Mouse (Mus musculus) embryonic facial prominence, embryonic 14.5 days (tissue): Measurements from ENCODE around the gene Tcp11l1. TPM values are rescaled to one million over a fixed set of nuclear protein-coding genes. Genes with fewer than 3 reads are reported as not detected.

ENCODE experiments used
- ATAC-seq: fragments of 200-750 bp; cut with Nextera tagmentation; 2 replicates; pipeline ENCODE4 v1.8.0; 2017; ENCODE audit warnings: low read depth, moderate number of reproducible peaks, moderate TSS enrichment
- DNase-seq: peaks from one replicate; pipeline ENCODE4 v3.0.0-alpha.2; 2015; ENCODE audit warnings: low spot score
- H3K27ac ChIP-seq: fragments of 300-500 bp; sonication (generic); replicated peaks from 2 replicates; pipeline ENCODE4 v1.5.1; 2014; ENCODE audit warnings: low read depth, mild to moderate bottlenecking, low read length, moderate library complexity
- H3K27me3 ChIP-seq: fragments of 300-500 bp; sonication (generic); replicated peaks from 2 replicates; pipeline ENCODE4 v1.6.1; 2014; ENCODE audit warnings: low read length; ENCODE audit not compliant: control insufficient read depth, insufficient read depth
- H3K36me3 ChIP-seq: fragments of 300-500 bp; sonication (generic); 2 replicates; pipeline ENCODE4 v1.6.1; 2014; ENCODE audit warnings: low read length, mixed read lengths; ENCODE audit not compliant: control insufficient read depth, insufficient read depth
- H3K4me1 ChIP-seq: fragments of 300-500 bp; sonication (generic); 2 replicates; pipeline ENCODE4 v1.6.1; 2014; ENCODE audit warnings: antibody characterized with exemption, low read length; ENCODE audit not compliant: control insufficient read depth, insufficient read depth
- H3K4me2 ChIP-seq: fragments of 300-500 bp; sonication (generic); 2 replicates; pipeline ENCODE4 v1.6.1; 2014; ENCODE audit warnings: low read depth, mild to moderate bottlenecking, low read length, moderate library complexity, mixed read lengths
- H3K4me3 ChIP-seq: fragments of 300-500 bp; sonication (generic); 2 replicates; pipeline ENCODE4 v1.5.1; 2014; ENCODE audit warnings: low read depth, mild to moderate bottlenecking, low read length
- H3K9ac ChIP-seq: fragments of 300-500 bp; sonication (generic); 2 replicates; pipeline ENCODE4 v1.6.1; 2014; ENCODE audit warnings: low read depth, mild to moderate bottlenecking, low read length, moderate library complexity, mixed read lengths
- H3K9me3 ChIP-seq: fragments of 300-500 bp; sonication (generic); 2 replicates; pipeline ENCODE4 v1.6.1; 2016; ENCODE audit warnings: low read length; ENCODE audit not compliant: control insufficient read depth
- WGBS: fragments of 180-500 bp; shearing (Covaris S2); extraction: QIAGEN DNeasy Blood & Tissue Kit; methylation state at CpG from one replicate; pipeline ENCODE4 v1.1.7; 2014; 5-methylcytosine and 5-hydroxymethylcytosine counted together
- polyA plus RNA-seq: library from polyadenylated mRNA; unstranded; fragments of >200 nt; fragmentation: Nextera tagmentation; extraction: Ambion mirVana; gene quantifications from 2 replicates; pipeline ENCODE4 v1.2.1, GENCODE M21; 2014

The Tcp11l1 gene
- polyA plus RNA-seq, 1 experiment from 2014 or later: 32.6 TPM

GRCm38 (mm10) chr2:104703158-104703557 lies 8.8 kb downstream of the Tcp11l1 start:
- WGBS: 66% methylated on average over 3 of the region's 3 CpGs
- no peaks in the 10 kb centered on the region for H3K4me1 ChIP-seq
- no peak overlapping the region for H3K9ac ChIP-seq
- no peak overlapping the region for H3K4me2 ChIP-seq
- H3K36me3 ChIP-seq: peaks cover 21% of the 10 kb centered on the region
- H3K27me3 ChIP-seq: no peaks in the 10 kb centered on the region
- H3K9me3 ChIP-seq: no peaks in the 10 kb centered on the region
- H3K27ac ChIP-seq: no peak overlapping the region
- DNase-seq: no peak
- H3K4me3 ChIP-seq: no peak overlapping the region
- ATAC-seq: no peak

GRCm38 (mm10) chr2:104699659-104700058 lies 12.3 kb downstream of the Tcp11l1 start:
- ATAC-seq: peak; percentile 63
- H3K36me3 ChIP-seq: peaks cover 16% of the 10 kb centered on the region; the same call in 1 of the 2 replicates
- H3K27ac ChIP-seq: no peak overlapping the region
- H3K4me3 ChIP-seq: no peak overlapping the region
- no peaks in the 10 kb centered on the region for H3K4me1 ChIP-seq
- H3K4me2 ChIP-seq: no peak overlapping the region
- DNase-seq: peak; percentile 85
- no peaks in the 10 kb centered on the region for H3K9me3 ChIP-seq
- WGBS: 67% methylated on average over 11 of the region's 11 CpGs
- H3K27me3 ChIP-seq: no peaks in the 10 kb centered on the region
- no peak overlapping the region for H3K9ac ChIP-seq

GRCm38 (mm10) chr2:104692551-104692950 lies 19.4 kb downstream of the Tcp11l1 start:
- no peak for ATAC-seq
- Histone ChIP-seq H3K9ac (no peak overlapping the region), H3K4me3 (no peak overlapping the region), H3K36me3 (0 out of 2 replicates have a peak, but pooled peaks cover 7% of the 10 kb centered on the region), H3K4me2 (no peak overlapping the region), H3K9me3 (no peaks in the 10 kb centered on the region), H3K4me1 (no peaks in the 10 kb centered on the region), H3K27ac (no peak overlapping the region), H3K27me3 (no peaks in the 10 kb centered on the region)
- DNase-seq: no peak
- WGBS: 49% methylated on average over 2 of the region's 2 CpGs

GRCm38 (mm10) chr2:104690720-104691119 lies 21.2 kb downstream of the Tcp11l1 start:
- H3K27ac ChIP-seq: no peak overlapping the region
- no peaks in the 10 kb centered on the region for H3K9me3 ChIP-seq
- no peak for ATAC-seq
- no peaks in the 10 kb centered on the region for H3K27me3 ChIP-seq
- H3K36me3 ChIP-seq: 0 out of 2 replicates have a peak, but pooled peaks cover 4% of the 10 kb centered on the region
- DNase-seq: no peak
- no peak overlapping the region for H3K9ac ChIP-seq
- no peak overlapping the region for H3K4me2 ChIP-seq
- WGBS: 85% methylated on average over 4 of the region's 4 CpGs
- H3K4me1 ChIP-seq: no peaks in the 10 kb centered on the region
- H3K4me3 ChIP-seq: no peak overlapping the region

- no peaks in the 10 kb centered on the region for H3K4me1 ChIP-seq
- H3K27ac ChIP-seq: no peak overlapping the region
- no peak overlapping the region for H3K9ac ChIP-seq
- 81% methylated on average over 8 of the region's 8 CpGs for WGBS
- no peak for ATAC-seq
- H3K9me3 ChIP-seq: no peaks in the 10 kb centered on the region
- no peak overlapping the region for H3K4me3 ChIP-seq
- H3K4me2 ChIP-seq: no peak overlapping the region
- no peaks in the 10 kb centered on the region for H3K27me3 ChIP-seq
- DNase-seq: no peak
- H3K36me3 ChIP-seq: peaks cover 10% of the 10 kb centered on the region
Measured at GRCm38 (mm10) chr2:104688724-104689123, 23.2 kb downstream of the Tcp11l1 start.

- no peak overlapping the region for H3K4me3 ChIP-seq
- H3K27ac ChIP-seq: no peak overlapping the region
- H3K4me1 ChIP-seq: no peaks in the 10 kb centered on the region
- H3K4me2 ChIP-seq: no peak overlapping the region
- no peak for ATAC-seq
- H3K9me3 ChIP-seq: no peaks in the 10 kb centered on the region
- H3K36me3 ChIP-seq: peaks cover 14% of the 10 kb centered on the region
- no peak for DNase-seq
- H3K9ac ChIP-seq: no peak overlapping the region
- H3K27me3 ChIP-seq: no peaks in the 10 kb centered on the region
- 78% methylated on average over 3 of the region's 3 CpGs for WGBS
Measured at GRCm38 (mm10) chr2:104688321-104688720, 23.6 kb downstream of the Tcp11l1 start.

GRCm38 (mm10) chr2:104687261-104687660 lies 24.7 kb downstream of the Tcp11l1 start:
- Histone ChIP-seq H3K9ac (no peak overlapping the region), H3K4me1 (no peaks in the 10 kb centered on the region), H3K27me3 (no peaks in the 10 kb centered on the region), H3K36me3 (peaks cover 24% of the 10 kb centered on the region), H3K27ac (no peak overlapping the region), H3K9me3 (no peaks in the 10 kb centered on the region), H3K4me2 (no peak overlapping the region), H3K4me3 (no peak overlapping the region)
- no peak for ATAC-seq
- no peak for DNase-seq
- WGBS: 70% methylated on average over 3 of the region's 3 CpGs

GRCm38 (mm10) chr2:104685418-104685817 lies 26.6 kb downstream of the Tcp11l1 start:
- DNase-seq (peak; percentile 83), ATAC-seq (peak; percentile 91)
- H3K4me3 ChIP-seq: no peak overlapping the region
- H3K4me2 ChIP-seq: no peak overlapping the region
- no peaks in the 10 kb centered on the region for H3K4me1 ChIP-seq
- no peaks in the 10 kb centered on the region for H3K9me3 ChIP-seq
- 6% methylated on average over 13 of the region's 13 CpGs for WGBS
- H3K27ac ChIP-seq: no peak overlapping the region
- H3K27me3 ChIP-seq: no peaks in the 10 kb centered on the region
- no peak overlapping the region for H3K9ac ChIP-seq
- peaks cover 35% of the 10 kb centered on the region for H3K36me3 ChIP-seq

GRCm38 (mm10) chr2:104684771-104685170 lies 27.2 kb downstream of the Tcp11l1 start:
- H3K4me1 ChIP-seq: no peaks in the 10 kb centered on the region
- peaks cover 35% of the 10 kb centered on the region for H3K36me3 ChIP-seq
- ATAC-seq: no peak
- H3K9ac ChIP-seq: no peak overlapping the region
- no peak for DNase-seq
- no peak overlapping the region for H3K4me3 ChIP-seq
- H3K27ac ChIP-seq: no peak overlapping the region
- WGBS: 84% methylated on average over 4 of the region's 4 CpGs
- no peak overlapping the region for H3K4me2 ChIP-seq
- H3K27me3 ChIP-seq: no peaks in the 10 kb centered on the region
- no peaks in the 10 kb centered on the region for H3K9me3 ChIP-seq
